Mouse (Mus musculus) megakaryocyte-erythroid progenitor cell, adult 5-6 weeks (primary cell): ENCODE results near the gene Dennd5b. TPM values are rescaled to one million over a fixed set of nuclear protein-coding genes. Genes with fewer than 3 reads are reported as not detected.

Experiments used
- ATAC-seq: replicated peaks from 2 replicates; pipeline ENCODE4 v1.8.0; 2016; ENCODE audit warnings: mild to moderate bottlenecking, inconsistent platforms; ENCODE audit not compliant: severe bottlenecking, poor library complexity, low FRiP score, low TSS enrichment
- total RNA-seq, 2 experiments: library from RNA; stranded (forward) in 1 of 2; stranded (reverse) in 1 of 2; fragments of 200-1000, 215-1000 nt in 1 of 2; fragments of >200 nt in 1 of 2; fragmentation: Nextera tagmentation in 1 of 2; gene quantifications; 2 replicates each; pipeline ENCODE4 v1.2.3; 2014 to 2017

Gene Dennd5b
- total RNA-seq, 2 experiments from 2014 or later, result 0.19 to 2.3 TPM

DNA sequence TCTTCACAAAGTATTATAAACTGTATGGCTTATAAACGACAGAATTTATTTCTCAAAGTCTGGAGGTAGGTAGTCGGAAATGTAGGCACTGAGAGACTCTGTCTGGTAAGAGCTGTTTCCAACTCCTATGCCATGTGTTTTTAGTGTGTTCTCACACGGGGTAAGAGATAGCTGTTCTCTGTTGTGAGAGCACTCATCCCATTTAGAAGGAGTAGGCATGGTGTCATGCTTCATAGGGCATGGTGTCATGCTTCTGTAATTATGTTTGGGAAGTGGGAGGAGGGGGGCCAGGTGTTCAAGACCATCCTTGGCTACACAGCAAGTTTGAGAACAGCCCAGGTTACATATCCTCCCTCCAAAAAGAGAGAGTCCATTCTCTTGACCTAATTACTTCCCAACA is 6.1 kb upstream of the Dennd5b start:
- no peak for ATAC-seq

DNA sequence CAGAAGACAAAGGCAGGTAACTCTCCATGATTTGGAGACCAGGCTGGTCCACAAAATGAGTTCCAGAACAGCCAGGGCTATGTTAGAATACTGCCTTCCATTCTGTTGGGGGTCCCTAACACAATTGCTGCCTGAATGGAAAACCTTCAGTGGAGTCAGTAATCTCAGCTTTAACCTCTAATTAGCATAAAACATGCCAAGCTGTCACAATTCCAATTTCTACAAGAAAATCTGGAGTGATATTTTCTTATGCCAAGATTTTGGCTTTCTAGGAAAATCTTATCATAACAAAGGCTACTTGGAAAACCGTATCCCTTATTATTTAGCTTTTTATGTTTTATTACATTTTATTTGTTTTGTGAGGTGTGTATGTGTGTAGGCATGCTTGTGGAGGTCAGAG is 2.0 kb upstream of the Dennd5b start:
- ATAC-seq, result no peak

DNA sequence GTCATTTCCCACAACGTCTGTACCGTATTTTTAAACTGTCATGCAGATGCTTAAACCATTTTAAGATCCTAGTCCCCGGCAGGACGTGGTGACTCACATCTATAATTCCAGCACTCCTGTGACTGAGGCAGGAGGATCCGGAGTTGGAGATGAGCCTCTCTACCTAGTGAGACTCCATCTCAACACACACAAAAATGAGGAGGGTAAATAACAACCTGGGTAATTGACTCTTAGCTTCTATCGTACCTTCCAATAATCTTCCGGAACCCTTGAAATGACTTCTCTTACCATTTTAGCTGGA is 413 bp upstream of the Dennd5b start:
- no peak for ATAC-seq

DNA sequence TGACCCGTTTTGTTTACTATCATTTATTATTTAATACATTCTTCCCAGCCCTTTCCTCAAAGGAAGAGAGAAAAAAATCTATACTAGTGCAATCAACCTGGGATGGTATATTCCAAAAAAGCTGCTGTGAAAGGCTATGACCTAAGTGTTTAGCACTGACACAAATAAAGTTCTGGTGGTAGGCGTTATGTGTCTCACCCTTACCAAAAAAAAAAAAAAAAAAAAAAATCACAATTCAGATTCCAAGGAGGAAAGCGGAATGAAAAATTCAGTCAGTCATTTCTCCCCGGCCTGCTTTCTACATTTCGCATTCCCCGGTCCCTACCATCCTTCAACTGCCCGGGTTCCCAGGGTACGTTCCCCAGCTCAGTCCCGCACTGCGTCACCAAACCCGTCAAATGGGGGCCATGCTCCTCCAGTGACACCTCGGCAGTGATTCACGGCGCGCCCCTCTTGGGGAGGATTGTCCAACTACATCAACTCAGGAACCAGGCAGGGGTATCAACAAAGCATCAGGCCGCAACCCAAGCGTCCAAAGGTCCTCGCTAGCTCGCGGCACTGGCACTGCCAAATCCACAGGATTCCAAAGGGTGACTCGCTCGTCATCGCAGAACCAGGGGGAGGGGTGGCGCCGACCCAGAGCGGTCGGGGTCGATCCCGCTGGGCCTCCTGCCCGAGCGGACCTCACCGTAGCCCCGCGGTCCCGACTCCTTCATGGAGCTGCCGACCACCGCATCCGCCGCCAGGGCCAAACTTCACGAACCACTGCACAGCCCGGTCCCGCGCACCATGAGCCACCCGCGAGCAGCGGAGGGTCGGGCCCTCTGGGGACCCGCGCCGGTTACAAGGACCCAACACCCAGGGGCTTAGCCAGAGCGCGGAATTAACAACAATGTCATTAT is 1.1 kb downstream of the Dennd5b start:
- ATAC-seq, result peak; percentile 52

DNA sequence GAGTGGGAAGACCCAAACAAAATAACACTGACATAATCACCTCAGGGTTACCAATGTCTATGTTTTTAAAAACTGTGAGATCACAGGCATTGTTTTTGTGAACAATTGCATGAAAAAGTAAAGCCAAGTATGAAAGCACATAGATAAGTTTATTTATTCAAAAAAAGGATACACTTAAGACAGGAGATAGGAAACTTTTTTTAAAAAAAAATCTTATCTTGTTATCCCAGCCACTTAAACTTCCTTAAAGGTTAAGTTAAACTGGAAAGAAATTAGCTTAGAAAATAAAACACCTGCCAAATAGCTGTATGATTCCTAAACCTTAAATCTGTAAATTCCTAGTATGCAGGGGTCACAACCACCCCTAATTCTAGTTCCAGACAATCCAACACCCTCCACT is 2.5 kb downstream of the Dennd5b start:
- no peak for ATAC-seq

DNA sequence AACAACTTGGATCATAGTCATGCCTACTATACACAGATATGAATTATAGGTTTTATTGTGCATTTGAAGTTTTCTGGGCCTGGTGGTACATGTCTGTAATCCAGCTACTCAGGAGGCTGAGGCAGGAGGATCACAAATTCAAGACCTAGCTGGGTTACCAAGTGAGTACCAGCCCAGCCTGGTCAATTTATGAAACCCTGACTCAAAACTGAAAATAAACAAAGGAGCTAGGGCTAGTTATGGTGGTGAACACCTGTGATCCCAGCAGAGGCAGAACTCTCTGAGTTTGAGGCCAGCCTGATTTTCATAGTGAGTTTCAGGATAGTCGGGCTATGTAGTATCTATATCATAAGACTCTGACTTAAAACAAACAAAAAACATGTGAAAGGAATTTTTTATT is 4.2 kb downstream of the Dennd5b start:
- no peak for ATAC-seq

DNA sequence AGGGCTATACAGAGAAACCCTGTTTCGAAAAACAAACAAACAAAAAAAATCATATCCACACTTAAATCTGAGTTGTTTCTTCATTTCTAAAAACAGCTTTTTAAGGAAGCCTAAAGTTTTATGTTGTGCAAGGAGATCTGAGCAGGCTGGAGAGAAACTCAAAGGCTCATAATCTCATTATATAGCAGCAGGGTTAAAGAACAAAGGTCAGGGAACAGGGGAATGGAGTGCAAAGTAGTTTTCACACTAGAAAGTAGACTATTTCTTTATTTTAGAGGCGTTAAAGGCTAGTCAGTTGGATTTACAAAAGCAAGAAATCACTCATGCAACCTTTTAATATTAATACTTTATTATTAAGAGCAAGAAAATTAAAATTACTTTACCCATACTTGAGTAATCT is 5.2 kb downstream of the Dennd5b start:
- ATAC-seq, result no peak

DNA sequence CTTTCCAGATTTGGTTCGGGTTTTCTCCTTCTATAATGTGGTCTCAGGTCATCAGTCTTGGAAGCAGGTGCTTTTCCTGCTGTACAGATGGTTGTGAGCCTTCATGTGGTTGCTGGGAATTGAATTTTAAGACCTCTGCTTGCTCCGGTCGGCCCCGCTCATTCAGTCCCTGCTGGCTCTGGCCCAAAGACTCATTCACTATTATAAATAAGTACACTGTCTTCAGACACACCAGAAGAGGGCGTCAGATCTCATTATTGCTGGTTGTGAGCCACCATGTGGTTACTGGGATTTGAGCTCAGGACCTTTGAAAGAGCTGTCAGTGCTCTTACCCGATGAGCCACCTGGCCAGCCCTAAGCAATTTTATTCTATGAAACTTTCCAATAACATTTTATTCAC is 6.1 kb downstream of the Dennd5b start:
- no peak for ATAC-seq

DNA sequence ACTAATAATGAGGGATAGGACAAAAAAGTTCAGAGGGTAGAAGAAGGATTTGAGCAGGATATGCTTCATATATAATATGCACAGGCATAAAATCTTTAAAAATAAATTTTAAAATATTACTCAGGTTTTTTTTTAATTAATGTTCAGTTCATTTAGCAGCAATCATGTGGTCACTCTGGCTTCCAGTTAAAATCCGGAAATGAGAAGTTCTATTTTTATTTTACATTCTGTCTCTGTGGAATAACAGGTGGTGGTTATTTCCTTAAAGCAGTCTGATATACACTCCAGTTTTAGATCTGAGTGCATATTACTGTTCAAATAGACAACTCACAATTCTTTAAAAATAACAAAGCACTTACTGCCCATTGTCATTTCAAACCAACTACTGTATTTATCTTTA is 6.9 kb downstream of the Dennd5b start:
- ATAC-seq, result no peak

DNA sequence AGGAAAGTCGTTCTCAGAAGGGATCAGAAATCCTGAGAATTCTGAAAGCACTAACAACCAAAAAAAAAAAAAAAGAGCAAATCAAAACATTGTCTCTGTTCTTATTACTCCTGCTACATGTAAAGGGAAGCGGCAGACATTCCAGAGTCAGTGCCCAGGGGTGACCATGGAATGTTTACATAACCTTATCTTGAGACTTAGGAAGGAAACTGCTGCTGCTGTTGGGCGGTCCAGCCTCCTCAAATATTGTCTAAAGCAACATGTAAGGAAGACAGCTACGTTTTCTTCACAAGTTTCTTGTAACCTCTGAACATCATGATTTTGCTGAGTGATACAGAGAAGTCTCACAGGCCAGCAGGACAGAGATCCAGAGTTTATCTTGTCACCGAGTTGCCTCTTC is 8.0 kb downstream of the Dennd5b start:
- no peak for ATAC-seq

DNA sequence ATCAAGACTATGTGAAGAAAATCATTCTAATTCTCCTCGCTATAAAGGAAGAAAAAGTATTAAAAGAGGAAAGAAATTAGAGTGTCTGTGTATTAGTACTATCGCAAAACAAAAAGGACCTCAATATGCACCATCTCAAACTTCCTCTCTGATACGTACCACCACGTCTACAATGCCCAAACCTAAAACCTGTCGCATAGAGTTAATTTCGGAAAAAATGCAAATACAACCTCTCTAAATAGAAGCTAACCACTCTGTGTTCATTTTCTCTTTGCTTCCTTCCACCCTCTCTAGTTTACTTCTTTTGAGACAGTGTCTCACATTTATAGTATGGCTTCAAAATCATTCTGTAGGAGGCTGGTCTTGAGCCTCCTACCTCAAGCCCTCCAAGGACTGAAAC is 9.1 kb downstream of the Dennd5b start:
- no peak for ATAC-seq

DNA sequence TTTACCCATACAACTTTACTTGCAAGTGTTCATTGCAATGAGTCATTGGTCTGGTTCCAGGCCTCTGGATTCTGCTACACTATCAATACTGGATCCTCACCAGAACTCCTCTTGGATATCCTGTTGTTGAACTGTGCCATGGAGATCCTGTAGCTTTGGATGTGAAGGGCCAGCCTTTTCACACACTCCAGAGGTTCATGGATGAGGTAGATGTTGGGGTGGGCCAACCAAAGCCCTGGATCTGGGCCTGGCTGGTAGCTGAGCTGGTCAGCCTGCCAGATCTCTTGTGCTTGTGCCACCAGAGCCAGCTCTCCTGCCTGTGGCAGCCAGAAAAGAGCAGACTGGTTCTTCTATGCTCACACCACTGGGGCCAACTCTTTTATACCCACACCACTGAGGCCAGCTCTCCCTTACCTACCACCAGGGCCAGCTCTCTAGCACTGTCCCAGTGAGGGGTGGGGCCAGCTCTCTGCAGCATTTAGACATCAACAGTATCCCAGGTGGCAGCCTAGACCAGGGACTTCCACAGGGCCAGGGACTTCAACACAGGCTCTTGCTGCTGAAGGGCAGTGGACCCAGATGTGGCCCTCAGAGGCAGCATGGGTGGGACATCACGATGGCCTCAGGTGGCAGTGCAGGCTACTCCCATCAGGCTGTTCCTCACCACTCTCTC is 24.2 kb downstream of the Dennd5b start:
- ATAC-seq, result peak; percentile 30; the same call in 1 of the 2 replicates

DNA sequence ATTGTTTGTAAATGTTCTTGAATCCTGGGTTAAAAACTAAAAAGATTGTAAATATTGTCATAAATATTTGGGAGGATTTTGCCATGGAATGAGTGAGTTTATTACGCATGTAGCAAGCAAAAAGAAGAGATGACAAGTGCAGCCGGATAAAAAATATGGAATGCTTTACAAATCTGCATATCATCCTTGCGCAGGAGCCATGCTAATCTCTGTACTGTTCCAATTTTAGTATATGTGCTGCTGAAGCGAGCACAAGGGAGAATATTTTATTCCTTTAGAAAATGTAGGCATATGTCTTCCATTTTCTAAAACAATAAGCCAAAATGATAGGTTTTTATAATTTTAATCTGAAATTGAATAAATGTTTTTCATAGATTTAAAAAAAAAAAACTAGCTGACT is 27.6 kb downstream of the Dennd5b start:
- ATAC-seq, result no peak

DNA sequence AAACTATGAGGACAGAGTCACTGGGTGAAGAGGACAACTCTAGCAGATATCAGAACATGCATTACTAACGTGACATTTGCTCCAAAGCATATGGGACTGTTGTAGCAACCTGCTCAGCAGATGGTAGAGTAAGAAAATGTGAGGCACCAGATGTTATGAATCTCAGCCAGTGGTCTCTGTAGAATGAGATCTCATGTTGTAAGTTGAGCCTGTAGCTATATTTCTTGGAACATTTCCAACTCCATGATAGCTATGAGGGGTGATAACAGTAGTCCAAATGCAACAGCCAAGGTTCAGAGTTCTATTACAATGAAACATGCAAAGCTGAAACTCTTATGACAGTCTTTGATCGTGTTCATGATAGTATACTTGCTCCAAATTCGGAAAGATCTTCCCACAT is 28.6 kb downstream of the Dennd5b start:
- peak; percentile 11; the same call in 1 of the 2 replicates for ATAC-seq

DNA sequence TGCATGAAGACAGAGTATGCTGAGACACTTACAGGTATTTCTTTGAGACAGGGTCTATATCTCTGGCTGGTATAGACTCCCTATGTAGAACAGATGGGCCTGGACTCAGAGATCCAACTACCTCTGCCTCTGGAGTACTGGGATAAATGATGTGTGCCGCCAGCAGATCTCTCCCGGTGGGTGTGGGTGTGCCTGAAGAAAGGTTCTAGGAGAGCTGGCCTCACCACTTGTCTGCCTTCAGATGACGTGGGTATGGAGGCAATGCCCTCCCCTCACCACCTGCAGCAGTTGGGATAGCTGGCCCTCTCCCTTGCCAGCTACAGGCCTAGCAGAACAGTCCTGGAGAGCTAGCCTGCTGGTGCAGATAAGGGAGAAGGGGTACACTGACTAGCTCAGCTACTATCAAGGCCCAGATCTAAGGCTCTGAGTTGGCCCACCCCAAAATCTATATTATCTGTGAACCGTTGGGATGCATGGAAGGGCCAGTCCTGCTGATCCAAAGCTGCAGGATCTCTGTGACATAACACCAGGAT is 30.8 kb downstream of the Dennd5b start:
- peak; percentile 93 for ATAC-seq

DNA sequence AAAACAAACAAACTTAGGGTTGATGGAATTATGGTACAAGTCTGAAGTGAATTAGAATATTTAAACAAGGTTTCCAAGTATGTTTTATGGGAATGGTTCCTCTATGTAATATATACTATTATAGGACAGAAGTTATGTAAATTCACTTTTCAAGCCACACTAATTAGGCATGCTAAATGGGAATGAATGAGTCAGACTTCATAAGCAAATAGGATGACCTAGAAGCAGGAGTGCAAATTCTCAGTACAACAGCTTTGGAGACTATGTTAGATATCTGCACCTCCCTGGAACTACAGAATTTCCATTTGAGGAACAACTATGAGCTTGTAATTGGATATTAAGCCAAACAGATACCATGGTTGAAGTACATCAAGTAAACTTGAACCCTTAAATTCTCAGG is 38.1 kb downstream of the Dennd5b start:
- ATAC-seq, result no peak

DNA sequence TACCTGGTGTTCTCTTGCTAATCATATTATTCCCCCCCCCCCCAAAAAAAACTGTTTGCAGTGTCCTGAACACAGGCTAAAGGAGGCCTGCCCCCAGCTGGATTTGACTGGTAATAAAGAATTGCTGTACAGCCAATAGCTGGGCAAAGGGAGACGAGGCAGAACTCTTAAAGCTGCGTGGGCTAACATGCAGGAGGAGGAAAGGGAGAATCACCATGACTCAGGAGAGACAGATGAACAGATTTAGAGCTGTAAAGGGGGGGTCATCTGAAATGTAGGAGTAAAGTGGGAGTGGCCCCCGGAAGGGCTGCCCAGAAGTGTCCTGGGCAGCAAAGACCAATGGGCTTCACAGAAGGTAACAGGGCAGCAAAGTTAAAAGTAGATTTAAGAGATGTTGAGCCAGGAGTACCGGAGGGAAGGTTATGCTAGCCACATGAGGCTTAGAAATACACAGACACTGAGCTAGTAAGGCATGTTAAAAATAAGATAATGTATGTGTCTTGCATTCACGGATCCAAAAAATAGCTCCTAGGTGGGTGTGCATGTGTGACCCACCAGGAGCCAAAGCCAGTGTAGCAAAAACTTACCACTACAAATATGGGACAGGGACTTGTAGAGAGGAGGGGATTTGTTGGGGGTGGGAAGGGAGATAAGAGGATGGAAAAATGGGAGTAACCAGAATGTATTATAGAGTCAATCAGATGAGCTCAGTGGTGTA is 40.7 kb downstream of the Dennd5b start:
- no peak for ATAC-seq

DNA sequence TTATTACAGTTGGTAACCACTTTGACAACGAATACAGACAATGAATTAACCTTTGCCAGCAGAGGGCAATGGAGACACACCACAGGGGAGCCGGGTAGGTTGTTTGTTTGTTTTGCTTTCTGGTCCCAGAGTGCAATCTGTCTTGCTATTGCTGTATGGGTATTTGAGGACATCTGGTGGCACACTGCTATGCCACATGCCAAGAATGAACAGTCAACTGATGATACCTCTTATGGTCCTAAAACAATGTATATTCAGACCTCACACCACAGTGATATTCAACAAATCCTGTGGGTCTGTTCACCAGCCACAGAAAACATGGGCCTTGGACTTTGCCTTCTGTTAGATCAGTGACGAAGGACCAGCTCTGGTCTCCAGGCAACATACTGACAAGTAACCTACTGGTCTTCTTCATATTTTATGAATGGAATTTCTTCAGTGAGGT is 43.5 kb downstream of the Dennd5b start:
- ATAC-seq, result peak; percentile 90

DNA sequence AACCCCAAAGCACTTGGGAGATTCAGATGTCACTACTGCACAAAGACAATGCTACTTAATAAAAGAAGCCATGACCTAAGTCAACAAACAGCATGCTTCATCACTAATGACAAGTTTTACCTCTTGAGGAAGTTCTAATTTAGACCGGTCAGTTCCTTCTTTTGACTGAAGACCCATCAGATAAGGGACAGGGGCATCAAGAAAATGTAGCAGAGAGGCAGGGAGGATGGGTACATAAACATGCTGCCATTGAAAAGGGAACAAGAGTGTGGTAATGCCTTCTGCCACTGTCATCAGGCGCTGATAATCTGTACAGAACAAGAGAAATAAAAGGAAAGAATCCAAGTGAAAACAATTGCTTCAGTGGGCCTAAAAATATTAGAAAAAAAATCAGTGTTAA is 46.7 kb downstream of the Dennd5b start:
- no peak for ATAC-seq

DNA sequence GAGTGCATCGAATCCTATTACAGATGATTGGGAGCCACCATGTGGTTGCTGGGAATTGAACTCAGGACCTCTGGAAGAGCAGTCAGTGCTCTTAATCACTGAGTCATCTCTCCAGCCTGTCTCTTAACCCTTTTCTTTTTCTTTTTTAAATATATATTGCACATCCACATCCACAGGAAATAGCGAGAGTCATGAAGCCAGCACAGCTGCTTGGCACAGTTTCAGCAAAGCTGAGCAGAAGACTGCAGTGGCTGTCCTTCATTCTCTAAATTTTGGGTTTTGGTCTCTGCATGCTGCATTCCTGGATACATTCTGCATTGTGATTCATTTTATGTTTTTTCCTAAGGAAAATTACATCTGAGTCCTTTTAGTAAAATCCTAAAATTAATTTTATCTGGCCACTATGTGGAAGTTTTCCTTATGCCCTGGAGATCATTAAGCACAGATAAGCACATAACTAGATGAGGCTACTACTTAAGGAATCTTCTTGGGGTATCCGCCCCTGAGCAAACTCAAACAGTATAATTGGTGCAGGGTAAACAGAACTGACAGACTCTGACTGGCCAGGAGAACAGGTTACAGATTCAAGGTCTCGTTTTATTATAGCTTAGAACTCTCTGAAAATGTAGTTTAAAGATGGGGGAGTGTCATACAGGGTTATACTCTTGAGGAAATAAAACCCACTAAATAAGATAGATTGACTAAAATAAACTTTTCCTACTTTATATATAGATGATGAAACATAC is 50.3 kb downstream of the Dennd5b start:
- no peak for ATAC-seq
